Mouse (Mus musculus) activated CD4-positive, CD25-positive, alpha-beta regulatory T cell (primary cell): Measurements from ENCODE around the gene Thra. TPM values are rescaled to one million over a fixed set of nuclear protein-coding genes. Genes with fewer than 3 reads are reported as not detected.

Experiments used
- polyA plus RNA-seq, 2 experiments: library from polyadenylated mRNA; unstranded; fragments of 100-300 nt; shearing (Covaris generic); gene quantifications; one replicate each; pipeline ENCODE4 v1.2.1; 2017

Thra gene
- 1 to 10 TPM; 1.5 to 5.7 TPM for polyA plus RNA-seq

GRCm38 (mm10) chr11:98740393-98741050 lies at the start of gene Thra:
Gene Thra (plus strand): TSS chr11:98740638.

DNA sequence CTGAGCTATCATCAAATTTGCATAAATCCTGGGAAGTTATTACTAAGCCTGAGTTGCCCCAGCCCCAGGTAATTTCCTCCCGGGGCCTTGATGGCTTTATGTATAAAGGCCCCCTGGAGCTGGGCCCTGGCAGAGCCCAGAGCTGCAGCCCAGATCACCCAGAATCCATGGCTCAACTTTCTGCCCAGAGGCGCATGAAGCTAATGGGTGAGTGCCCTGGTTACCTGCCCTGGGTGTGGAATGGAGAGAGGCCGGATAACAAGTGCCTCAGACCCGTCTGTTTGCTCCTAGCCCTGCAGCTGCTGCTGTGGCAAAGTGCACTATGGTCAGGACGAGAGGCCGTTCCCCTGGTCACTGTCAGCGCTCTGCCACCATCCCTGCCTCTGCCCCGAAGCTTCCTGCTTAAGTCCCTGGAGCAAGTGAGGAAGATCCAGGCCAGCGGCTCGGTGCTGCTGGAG lies 39.2 kb upstream of the Thra start, which contains the start of gene Csf3:
Gene Csf3, plus strand, starts transcription at position 51 of the 458 bp plus-strand sequence.

DNA sequence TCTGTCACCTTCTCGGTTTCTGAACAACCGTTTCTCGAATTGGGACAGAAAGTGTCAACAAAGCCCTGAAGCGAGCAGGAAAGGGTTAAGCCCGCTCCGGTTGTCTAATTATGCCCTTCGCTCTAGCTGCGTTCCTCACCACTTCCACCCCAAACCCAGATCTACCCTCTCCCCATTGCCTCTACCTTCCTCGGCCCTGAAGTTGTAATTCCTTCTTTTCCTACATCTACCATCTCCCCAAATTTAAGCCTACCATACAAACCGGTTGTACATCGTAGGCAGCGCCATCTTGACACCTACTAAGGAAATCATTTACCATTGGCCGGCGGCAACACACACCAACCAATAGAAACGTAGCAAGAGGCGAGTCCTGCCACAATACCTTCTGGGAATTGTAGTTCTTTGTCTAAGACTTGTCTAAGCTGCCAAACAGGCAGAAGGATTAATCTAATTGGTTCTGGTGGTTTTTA lies 11.3 kb upstream of the Thra start, which contains the start of gene Med24:
Gene Med24, minus strand, starts transcription at position 317 of the 470 bp plus-strand sequence.

GRCm38 (mm10) chr11:98774582-98775347 lies 34.3 kb downstream of the Thra start, which contains the start of gene Nr1d1:
Gene Nr1d1 (minus strand): TSS chr11:98775333.

DNA sequence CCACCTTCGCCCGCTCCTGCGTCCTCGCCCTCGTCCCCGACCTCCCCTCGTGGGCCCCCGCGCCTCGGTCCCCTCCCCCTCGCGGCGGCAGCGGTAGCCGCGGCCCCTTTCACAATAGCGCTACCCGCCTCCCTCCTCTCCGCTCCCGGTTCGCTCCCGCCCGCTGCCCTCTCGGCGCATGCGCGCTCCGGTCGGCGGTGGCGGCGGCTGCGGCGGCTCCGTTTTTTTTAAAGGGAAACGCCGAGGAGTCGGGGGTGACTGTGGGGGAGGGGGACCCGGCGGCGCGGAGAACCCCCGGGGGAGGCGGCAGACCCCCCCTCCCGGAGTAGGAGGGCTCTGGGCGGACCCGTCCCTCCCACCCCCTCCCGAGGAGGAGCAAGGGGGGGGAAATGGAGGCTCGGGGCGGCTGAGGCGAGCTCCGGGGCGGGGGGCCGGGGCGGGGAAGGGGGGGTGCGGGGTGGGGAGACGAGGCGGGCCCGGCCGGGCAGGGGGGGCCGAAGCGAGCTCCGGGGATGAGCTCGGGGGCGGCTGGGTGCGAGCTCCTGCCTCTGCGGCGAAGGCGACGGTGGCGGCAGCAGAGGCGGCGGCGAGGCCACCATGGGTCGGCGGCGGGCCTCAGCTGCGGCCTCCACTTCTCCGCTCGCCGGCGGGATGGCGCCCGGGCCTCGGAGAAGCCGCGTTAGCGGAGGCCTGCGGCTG lies 54.7 kb downstream of the Thra start, which contains the start of gene Msl1:
Gene Msl1, plus strand, starts transcription at position 502 of the 699 bp plus-strand sequence.

DNA sequence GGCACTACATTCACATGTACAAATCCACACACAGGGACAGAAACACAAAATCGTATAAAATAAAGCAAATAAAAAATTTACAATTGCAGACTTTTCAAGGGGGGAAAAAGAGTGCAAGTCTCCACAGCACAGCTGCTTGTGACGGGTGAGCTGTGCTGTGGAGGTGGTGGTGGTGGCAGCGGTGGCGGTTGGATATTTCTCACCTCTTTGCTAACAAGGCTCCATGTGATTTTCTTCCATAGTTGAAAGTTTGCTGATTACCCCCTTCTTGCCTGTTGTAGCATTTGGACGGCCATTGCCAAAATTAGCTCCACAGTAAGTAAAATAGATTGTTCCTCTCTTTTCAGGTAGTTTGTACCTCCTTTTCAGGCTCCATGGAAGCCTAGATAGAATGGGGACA lies 64.2 kb downstream of the Thra start, which contains the start of gene Casc3:
Gene Casc3, plus strand, starts transcription at position 301 of the 400 bp plus-strand sequence.

Other genes with a start within 250 kb of the Thra start
- gene Ikzf3, start 194.6 kb upstream of the Thra start, polyA plus RNA-seq = 100 to 1,000 TPM; 115 to 157 TPM
- 1 to 10 TPM; 2.1 to 7.1 TPM for gene Zpbp2, start 189.5 kb upstream of the Thra start, polyA plus RNA-seq
- 10 to 100 TPM; 60.0 to 64.2 TPM for gene Ormdl3, start 153.3 kb upstream of the Thra start, polyA plus RNA-seq
- gene Lrrc3c, start 142.3 kb upstream of the Thra start, polyA plus RNA-seq = not detected
- 1 to 10 TPM; 4.5 to 5.4 TPM for gene Gm12355, start 115.0 kb upstream of the Thra start, polyA plus RNA-seq
- gene Gsdma3, start 114.3 kb upstream of the Thra start, polyA plus RNA-seq = under 1 TPM in 1 of 2 experiments, not detected in 1; 0.23 TPM
- gene Gsdma2, start 93.9 kb upstream of the Thra start, polyA plus RNA-seq = under 1 TPM in 1 of 2 experiments, not detected in 1; 0.45 TPM
- gene Gsdma, start 76.3 kb upstream of the Thra start, polyA plus RNA-seq = under 1 TPM in 1 of 2 experiments, not detected in 1; 0.29 TPM
- 100 to 1,000 TPM; 120 to 151 TPM for gene Psmd3, start 58.1 kb upstream of the Thra start, polyA plus RNA-seq
- not detected for gene Csf3, start 39.4 kb upstream of the Thra start, polyA plus RNA-seq
- gene Med24, start 11.2 kb upstream of the Thra start, polyA plus RNA-seq = 10 to 100 TPM; 35.5 to 58.3 TPM
- gene Nr1d1, start 34.7 kb downstream of the Thra start, polyA plus RNA-seq = 1 to 10 TPM in 1 of 2 experiments, under 1 TPM in 1; 0.90 to 4.9 TPM
- 10 to 100 TPM; 20.7 to 23.0 TPM for gene Msl1, start 54.9 kb downstream of the Thra start, polyA plus RNA-seq
- 10 to 100 TPM; 57.3 to 71.1 TPM for gene Casc3, start 64.3 kb downstream of the Thra start, polyA plus RNA-seq
- under 1 TPM in 1 of 2 experiments, not detected in 1; 0.38 TPM for gene Rapgefl1, start 96.1 kb downstream of the Thra start, polyA plus RNA-seq
- 1 to 10 TPM; 3.2 to 4.3 TPM for gene Wipf2, start 123.0 kb downstream of the Thra start, polyA plus RNA-seq
- 10 to 100 TPM; 12.5 to 14.6 TPM for gene Cdc6, start 167.2 kb downstream of the Thra start, polyA plus RNA-seq
- gene Rara, start 187.2 kb downstream of the Thra start, polyA plus RNA-seq = 10 to 100 TPM; 42.7 to 74.8 TPM
- gene Gjd3, start 242.4 kb downstream of the Thra start, polyA plus RNA-seq = under 1 TPM; 0.36 to 0.64 TPM